Mouse (Mus musculus) lung, postnatal 0 days (tissue): ENCODE data around the gene Zfp954. TPM values are rescaled to one million over a fixed set of nuclear protein-coding genes. Genes with fewer than 3 reads are reported as not detected.

Experiments
- ATAC-seq: fragments of 200-750 bp; cut with Nextera tagmentation; 2 replicates; pipeline ENCODE4 v1.8.0; 2017; ENCODE audit warnings: moderate library complexity
- DNase-seq: peaks from one replicate; pipeline ENCODE4 v3.0.0-alpha.2; 2016; ENCODE audit warnings: low spot score
- H3K27ac ChIP-seq: fragments of 300-500 bp; sonication (generic); 2 replicates; pipeline ENCODE4 v1.5.1; 2014; ENCODE audit warnings: antibody characterized with exemption, mild to moderate bottlenecking, low read length, mixed read lengths
- H3K27me3 ChIP-seq: fragments of 300-500 bp; sonication (generic); replicated peaks from 2 replicates; pipeline ENCODE4 v1.6.1; 2014; ENCODE audit warnings: low read length, mixed read lengths; ENCODE audit not compliant: insufficient read depth
- H3K36me3 ChIP-seq: fragments of 300-500 bp; sonication (generic); 2 replicates; pipeline ENCODE4 v1.6.1; 2014; ENCODE audit warnings: low read length, mixed read lengths; ENCODE audit not compliant: insufficient read depth
- H3K4me1 ChIP-seq: fragments of 300-500 bp; sonication (generic); 2 replicates; pipeline ENCODE4 v1.6.1; 2014; ENCODE audit warnings: antibody characterized with exemption, low read depth, low read length, mixed read lengths; ENCODE audit not compliant: insufficient read depth
- H3K4me2 ChIP-seq: fragments of 300-500 bp; sonication (generic); replicated peaks from 2 replicates; pipeline ENCODE4 v1.6.1; 2014; ENCODE audit warnings: low read depth, mild to moderate bottlenecking, low read length, moderate library complexity, mixed read lengths
- H3K4me3 ChIP-seq: fragments of 300-500 bp; sonication (generic); 2 replicates; pipeline ENCODE4 v1.5.1; 2014; ENCODE audit warnings: low read depth, low read length
- H3K9ac ChIP-seq: fragments of 300-500 bp; sonication (generic); replicated peaks from 2 replicates; pipeline ENCODE4 v1.6.1; 2014; ENCODE audit warnings: low read depth, mild to moderate bottlenecking
- H3K9me3 ChIP-seq: fragments of 300-500 bp; sonication (generic); 2 replicates; pipeline ENCODE4 v1.6.1; 2016; ENCODE audit warnings: low read length, mixed read lengths
- CTCF ChIP-seq: IDR thresholded peaks from 2 replicates; pipeline ENCODE4 v1.5.1; 2016; ENCODE audit warnings: antibody characterized with exemption, mild to moderate bottlenecking
- EP300 ChIP-seq: IDR thresholded peaks from 2 replicates; pipeline ENCODE4 v1.6.1; 2016; ENCODE audit warnings: antibody characterized with exemption, mild to moderate bottlenecking, control low read depth
- WGBS: fragments of 180-500 bp; shearing (Covaris S2); extraction: QIAGEN DNeasy Blood & Tissue Kit; methylation state at CpG from one replicate; pipeline ENCODE4 v1.1.7; 2014; 5-methylcytosine and 5-hydroxymethylcytosine counted together
- polyA plus RNA-seq: library from polyadenylated mRNA; unstranded; fragments of >200 nt; fragmentation: Nextera tagmentation; extraction: Ambion mirVana; gene quantifications from 2 replicates; pipeline ENCODE4 v1.2.1, GENCODE M21; 2015

Zfp954 gene
- polyA plus RNA-seq, 1 experiment from 2014 or later = 11.9 TPM

GRCm38 (mm10) chr7:7121602-7121980 is 303 bp upstream of the Zfp954 start:
- no peaks in the 10 kb centered on the region for H3K27me3 ChIP-seq
- WGBS = 49% methylated on average over 6 of the region's 6 CpGs
- peak overlapping the region; percentile 70; the same call in 1 of the 2 replicates for H3K4me2 ChIP-seq
- no peaks in the 10 kb centered on the region for H3K9me3 ChIP-seq
- ATAC-seq (no peak), DNase-seq (no peak)
- H3K36me3 ChIP-seq = no peaks in the 10 kb centered on the region
- TF ChIP-seq EP300 (no peak), CTCF (no peak)
- no peak overlapping the region for H3K27ac ChIP-seq
- H3K4me1 ChIP-seq = 0 out of 2 replicates have a peak, but pooled peaks cover 3% of the 10 kb centered on the region
- H3K9ac ChIP-seq = no peak overlapping the region
- 0 out of 2 replicates have a peak overlapping the region, but pooled peaks have one; percentile 66 for H3K4me3 ChIP-seq

GRCm38 (mm10) chr7:7118441-7118840 is 2.8 kb downstream of the Zfp954 start:
- H3K4me3 ChIP-seq = no peak overlapping the region
- H3K36me3 ChIP-seq = peaks cover 6% of the 10 kb centered on the region
- H3K27ac ChIP-seq = no peak overlapping the region
- 0 out of 2 replicates have a peak, but pooled peaks cover 3% of the 10 kb centered on the region for H3K4me1 ChIP-seq
- no peaks in the 10 kb centered on the region for H3K27me3 ChIP-seq
- WGBS = 77% methylated on average over 2 of the region's 2 CpGs
- ATAC-seq (no peak), DNase-seq (peak; percentile 9)
- TF ChIP-seq EP300 (no peak), CTCF (no peak)
- H3K4me2 ChIP-seq = no peak overlapping the region
- no peak overlapping the region for H3K9ac ChIP-seq
- no peaks in the 10 kb centered on the region for H3K9me3 ChIP-seq

- no peak for DNase-seq
- no peak for TF ChIP-seq CTCF
- 89% methylated on average over 7 of the region's 7 CpGs for WGBS
- Histone ChIP-seq H3K27ac (no peak overlapping the region), H3K9ac (no peak overlapping the region), H3K4me3 (no peak overlapping the region), H3K9me3 (no peaks in the 10 kb centered on the region), H3K36me3 (no peaks in the 10 kb centered on the region), H3K4me2 (no peak overlapping the region), H3K27me3 (no peaks in the 10 kb centered on the region), H3K4me1 (no peaks in the 10 kb centered on the region)
- ATAC-seq = no peak
Observed at GRCm38 (mm10) chr7:7108501-7108900, 12.8 kb downstream of the Zfp954 start.

Other genes with a start within 250 kb of the Zfp954 start
- gene Aurkc, start 126.2 kb downstream of the Zfp954 start, polyA plus RNA-seq = 0.42 TPM in 2 replicates
- gene Zfp773, start 15.3 kb upstream of the Zfp954 start, polyA plus RNA-seq = 0.54 and 0.89 TPM in 2 replicates
- gene Zfp418, start 49.8 kb upstream of the Zfp954 start, polyA plus RNA-seq = 1.3 and 1.4 TPM in 2 replicates
- 3.6 and 4.0 TPM in 2 replicates for gene Zfp772, start 88.5 kb upstream of the Zfp954 start, polyA plus RNA-seq
- 0.32 and 0.44 TPM in 2 replicates for gene Vmn2r29, start 125.8 kb upstream of the Zfp954 start, polyA plus RNA-seq
- gene Gm45844, start 156.8 kb upstream of the Zfp954 start, polyA plus RNA-seq = 1.7 and 1.8 TPM in 2 replicates
- 48.5 and 50.6 TPM in 2 replicates for gene Clcn4, start 179.4 kb upstream of the Zfp954 start, polyA plus RNA-seq
- not detected in 2 replicates for gene Vmn2r30, start 216.1 kb upstream of the Zfp954 start, polyA plus RNA-seq